Mouse (Mus musculus): ENCODE data around the gene Asrgl1.

Asrgl1 gene

GRCm38 (mm10) chr19:9071456-9072156 lies 63.8 kb downstream of the Asrgl1 start:
- no peak for DNase-seq (ENCODE audit: low spot score)

- no peak for DNase-seq (ENCODE audit: low spot score)
These were observed 65.1 kb downstream of the Asrgl1 start for GRCm38 (mm10) chr19:9070316-9070715.

DNA sequence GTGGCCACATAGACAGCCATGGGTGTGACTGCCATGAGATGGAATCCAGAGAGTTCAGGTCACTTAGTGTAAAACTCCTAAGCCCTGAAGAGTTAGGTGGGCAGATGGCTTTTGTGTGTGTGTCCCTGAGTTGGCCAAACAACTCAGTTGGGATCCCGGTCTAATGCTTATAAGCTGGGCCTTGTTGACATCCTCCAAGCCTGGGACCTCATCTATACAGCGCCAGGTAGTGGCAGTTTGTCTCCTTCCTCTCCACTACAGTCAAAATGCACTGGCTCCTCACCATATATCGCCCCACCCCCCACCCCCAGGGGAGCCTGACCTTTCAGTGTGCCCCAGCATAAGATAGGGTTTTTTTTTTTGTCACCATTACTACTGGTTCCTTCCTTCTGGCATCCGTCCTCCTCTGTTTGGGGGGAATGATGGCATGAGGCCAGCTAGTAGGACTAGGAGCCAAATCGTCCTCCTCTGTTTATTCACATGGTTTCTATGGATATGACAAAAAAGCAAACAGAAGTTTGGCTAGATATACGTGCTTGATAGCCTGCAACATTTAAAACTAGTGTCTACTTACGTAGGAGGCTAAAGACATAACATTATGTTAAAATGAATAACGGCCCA lies 65.6 kb downstream of the Asrgl1 start:
- no peak for DNase-seq (ENCODE audit: low spot score)

DNA sequence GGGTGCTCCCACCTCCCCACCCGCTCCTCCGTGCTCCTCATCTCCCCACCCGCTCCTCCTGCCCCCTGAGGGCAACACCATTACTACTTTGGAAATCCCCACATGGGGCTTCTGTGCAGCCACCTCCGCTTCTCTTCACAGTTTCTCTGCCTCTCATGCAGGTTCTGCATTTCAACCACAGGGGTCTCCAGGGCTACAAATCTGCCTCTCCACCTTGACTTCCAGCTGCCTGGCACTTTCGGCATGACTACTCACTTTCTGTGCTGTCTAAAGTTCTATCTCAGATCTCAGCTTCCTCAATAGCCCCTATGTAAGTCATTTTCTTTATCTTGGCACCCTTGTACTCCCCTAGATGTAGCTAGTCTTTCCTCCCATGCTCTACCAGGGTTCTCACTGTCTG lies 68.1 kb downstream of the Asrgl1 start:
- peak; percentile 28 for DNase-seq (ENCODE audit: low spot score)

DNA sequence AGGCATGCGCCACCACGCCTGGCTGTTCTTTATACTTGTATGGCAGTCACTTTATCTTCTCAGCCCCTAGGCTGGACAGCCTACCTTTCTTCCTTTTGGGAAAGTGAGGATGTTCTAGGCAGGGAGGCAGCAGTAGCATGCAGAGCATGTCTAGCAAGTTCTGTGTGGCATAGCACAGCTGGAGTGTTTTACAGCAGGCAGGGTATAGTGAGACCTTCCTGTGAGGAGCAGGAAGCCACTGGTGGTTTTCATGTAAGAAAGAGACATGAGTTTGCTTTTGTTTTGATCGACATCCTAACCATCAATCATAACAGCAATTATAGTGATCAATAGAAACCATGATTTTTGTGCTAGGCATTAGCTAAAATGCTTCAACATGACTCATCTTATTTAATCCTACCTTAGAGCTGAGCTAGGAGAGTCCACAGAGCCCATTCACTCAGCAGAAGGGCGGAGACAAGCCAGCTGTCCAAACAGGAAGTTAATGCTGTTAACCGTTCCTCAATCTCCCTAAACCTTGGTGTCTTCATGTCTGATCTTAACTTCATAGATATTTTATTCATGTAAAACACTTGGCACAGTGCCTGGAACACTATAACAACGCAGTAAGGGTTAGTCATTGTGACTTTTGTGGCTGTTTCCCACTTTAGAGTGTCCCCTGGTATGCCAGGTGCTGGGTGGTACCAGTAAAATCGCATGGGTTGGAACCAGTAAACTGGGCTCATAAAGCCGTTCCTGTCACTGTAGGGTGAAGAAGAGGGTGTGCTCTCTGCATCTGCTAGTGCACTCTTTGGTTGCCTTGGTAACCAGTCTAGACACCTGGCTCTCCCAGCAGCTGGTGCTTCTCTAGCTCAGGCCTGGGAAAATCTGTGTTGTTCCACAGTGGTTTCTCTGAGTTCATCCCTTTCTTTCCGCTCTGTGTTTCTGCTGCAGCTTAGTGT lies 69.5 kb downstream of the Asrgl1 start:
- DNase-seq (ENCODE audit: low spot score), result peak; percentile 53

DNA sequence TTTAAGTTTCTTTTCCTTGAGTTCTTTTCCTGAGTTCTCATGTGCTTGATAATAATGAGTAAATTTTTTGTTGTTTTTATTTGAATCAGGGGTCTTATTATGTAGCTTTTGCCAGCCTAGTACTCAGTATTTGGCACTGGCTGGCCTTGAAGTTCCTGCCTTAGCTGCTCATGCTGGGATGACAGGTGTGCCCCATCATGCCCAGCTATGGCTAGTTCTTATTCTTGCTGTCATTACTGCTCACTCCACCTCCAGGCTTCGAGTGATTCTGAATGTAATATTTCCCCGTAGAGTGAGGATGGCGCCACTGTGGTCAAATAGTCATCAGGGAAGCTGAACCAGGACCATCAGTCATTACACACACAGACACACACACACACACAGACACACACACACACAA lies 71.6 kb downstream of the Asrgl1 start:
- no peak for DNase-seq (ENCODE audit: low spot score)

DNA sequence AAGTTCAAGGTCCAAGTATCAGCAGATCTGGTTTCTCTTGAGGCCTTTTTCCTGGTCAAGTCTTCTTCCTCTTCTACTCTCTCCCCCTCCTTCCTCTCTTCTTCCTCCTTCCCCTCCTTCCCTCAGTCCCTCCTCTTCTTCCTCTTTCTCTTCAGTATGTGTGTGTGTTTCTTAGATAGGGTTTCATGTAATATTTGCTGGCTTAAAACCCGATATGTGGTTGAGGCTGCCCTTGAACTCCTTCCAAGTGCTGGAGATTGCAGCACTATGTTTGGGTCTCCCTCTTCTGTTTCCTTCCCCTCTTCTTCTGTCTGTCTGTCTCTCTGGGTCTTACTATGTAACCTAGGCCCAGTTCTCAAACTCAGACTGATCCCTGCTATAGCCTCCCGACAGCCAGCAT lies 72.6 kb downstream of the Asrgl1 start:
- DNase-seq (ENCODE audit: low spot score), result no peak

- DNase-seq (ENCODE audit: low spot score), result no peak
These were observed 74.1 kb downstream of the Asrgl1 start for GRCm38 (mm10) chr19:9061221-9061893.

DNA sequence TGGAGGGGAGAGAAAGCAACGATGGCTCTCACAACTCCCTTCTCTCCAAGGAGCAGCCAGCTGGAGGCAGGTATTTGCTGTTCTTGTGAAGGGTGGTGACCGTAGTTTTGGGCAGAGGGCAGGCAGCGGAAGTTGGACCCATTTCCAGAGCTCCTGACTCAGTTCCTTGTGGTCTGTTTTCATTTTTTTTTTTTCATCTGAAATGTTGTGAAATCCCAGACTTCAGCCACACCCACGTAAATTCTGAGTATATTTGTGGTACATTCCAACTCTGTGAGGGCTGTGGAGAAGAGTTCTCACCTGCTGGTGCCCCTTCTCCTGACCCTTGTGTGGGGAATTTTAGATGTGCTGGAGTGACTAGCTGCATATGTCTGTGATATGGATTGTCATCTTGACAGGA lies 75.3 kb downstream of the Asrgl1 start:
- DNase-seq (ENCODE audit: low spot score), result no peak

All from T-cell, adult 2 months (primary cell).